Mouse (Mus musculus) right cerebral cortex, postnatal 25 days (tissue): ENCODE data around the gene Wnt3.

Experiments used
- DNase-seq: peaks from one replicate; pipeline ENCODE4 v3.0.0; 2022

The Wnt3 gene

GRCm38 (mm10) chr11:103774228-103774530 is 229 bp downstream of the Wnt3 start:
- no peak for DNase-seq

DNA sequence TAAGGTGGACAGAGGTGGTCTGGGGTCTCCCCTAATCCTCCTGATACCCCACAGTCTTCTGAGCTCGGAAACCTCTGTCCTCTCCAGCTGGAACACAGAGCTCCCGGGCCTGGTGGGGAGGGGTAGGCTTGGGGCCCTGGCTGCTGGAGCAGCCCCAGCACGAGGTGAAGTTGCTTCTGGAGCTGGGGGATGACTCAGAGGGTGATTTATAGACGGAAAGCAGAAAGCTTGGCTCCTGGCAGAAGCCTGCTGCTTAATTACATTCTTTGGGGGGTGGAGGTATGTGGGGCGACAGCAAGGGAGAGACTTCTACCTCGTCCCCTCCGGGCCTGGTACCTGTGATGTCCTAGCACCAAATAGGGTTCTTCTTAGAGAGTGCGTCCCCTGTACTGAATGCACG is 6.2 kb downstream of the Wnt3 start:
- DNase-seq, result no peak

- no peak for DNase-seq
These were observed 16.0 kb downstream of the Wnt3 start for GRCm38 (mm10) chr11:103789951-103790350.

DNA sequence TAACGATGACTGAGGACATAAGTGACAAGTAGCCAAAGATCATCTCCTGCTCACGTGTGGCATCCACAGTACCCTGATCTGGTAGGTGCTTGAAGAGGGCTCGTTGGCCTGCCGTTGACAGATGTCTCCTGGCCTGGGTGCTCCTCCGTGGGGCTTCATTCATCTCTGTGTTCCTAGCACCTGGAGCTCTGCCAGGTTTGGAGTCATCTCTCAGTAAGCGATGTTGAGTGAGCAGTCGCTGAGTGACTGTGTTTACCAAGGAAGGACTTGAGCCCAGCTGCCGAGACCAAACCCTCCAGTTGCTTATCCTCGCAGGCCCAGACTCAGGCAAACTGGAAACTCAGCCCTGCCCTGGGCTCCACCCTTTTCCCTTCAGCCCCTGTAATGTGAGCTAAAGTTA is 27.2 kb downstream of the Wnt3 start:
- no peak for DNase-seq

DNA sequence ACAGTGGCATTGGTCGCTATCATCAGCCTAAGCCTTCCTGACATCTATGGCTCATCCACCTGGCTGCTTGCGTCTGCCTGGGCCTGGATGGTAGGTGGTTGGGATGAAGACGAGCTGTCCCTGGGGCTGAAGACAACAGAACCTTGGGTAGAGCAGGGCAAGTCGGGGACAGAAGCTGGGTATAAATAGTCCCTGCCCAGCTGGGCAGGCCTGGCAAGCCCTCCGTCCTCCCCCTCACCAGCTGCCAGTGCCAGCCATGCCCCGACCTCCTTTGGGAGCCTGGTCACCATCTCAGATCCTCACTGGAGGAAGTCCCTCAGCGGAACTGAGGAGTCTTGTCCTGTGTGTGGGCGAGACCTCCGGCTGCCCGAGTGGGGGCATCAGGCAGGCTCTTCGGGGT is 30.2 kb downstream of the Wnt3 start:
- no peak for DNase-seq

DNA sequence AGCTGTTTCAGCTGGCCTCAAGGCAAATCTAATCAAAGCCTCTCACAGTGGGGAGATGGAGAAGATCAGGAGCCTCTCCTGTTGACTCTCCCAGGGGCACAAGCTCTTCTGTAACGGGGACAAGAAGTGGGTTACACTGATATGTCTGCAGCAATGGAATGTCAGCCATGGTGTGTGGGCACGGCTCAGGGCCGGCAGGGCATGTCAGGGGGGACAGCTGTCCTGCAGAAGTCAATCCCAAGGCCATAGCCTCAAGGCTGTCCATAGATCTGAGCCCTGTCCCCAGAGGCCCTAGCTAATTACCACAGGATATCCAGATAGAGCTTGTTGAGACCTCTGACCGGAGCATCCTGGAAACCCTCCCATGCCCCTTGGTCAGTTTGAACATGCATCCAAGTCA is 30.9 kb downstream of the Wnt3 start:
- DNase-seq, result no peak

DNA sequence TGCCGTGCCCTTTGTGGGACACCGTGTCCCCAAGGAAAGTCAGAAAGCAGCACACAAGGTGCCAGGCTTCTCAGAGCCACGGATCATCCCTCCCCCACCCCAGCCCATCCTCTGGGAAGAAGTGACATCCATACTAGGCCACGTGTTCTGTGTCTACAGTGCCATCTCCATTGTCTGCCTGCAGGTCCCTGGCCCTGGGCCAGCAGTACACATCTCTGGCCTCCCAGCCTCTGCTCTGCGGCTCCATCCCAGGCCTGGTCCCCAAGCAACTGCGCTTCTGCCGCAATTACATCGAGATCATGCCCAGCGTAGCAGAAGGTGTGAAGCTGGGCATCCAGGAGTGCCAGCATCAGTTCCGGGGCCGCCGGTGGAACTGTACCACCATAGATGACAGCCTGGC is 34.0 kb downstream of the Wnt3 start:
- DNase-seq, result no peak

GRCm38 (mm10) chr11:103808771-103809610 is 35.0 kb downstream of the Wnt3 start:
- DNase-seq, result no peak

GRCm38 (mm10) chr11:103809611-103810598 is 36.0 kb downstream of the Wnt3 start:
- DNase-seq, result peak; percentile 27

DNA sequence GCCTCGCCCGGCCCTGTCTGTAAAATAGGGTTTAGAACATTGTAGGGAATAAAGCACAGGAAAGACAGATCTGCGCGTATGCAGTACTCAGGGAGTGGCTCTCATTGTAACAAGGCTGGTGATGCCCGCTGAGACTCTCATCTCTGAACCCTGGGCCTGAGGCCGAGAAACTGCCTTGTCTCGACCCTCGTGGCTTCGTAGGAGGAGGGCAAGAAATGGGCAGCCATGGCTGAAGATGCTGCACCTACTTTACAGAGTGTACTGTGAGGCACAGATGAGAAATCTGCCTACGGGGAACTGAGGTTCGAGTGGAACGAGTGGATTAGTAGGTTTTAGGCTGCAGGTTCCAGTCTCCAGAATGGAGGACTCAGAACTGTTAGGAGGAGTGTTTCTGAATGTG is 36.7 kb downstream of the Wnt3 start:
- no peak for DNase-seq

GRCm38 (mm10) chr11:103811246-103811645 is 37.3 kb downstream of the Wnt3 start:
- peak; percentile 64 for DNase-seq

GRCm38 (mm10) chr11:103814808-103815207 is 40.9 kb downstream of the Wnt3 start:
- no peak for DNase-seq

DNA sequence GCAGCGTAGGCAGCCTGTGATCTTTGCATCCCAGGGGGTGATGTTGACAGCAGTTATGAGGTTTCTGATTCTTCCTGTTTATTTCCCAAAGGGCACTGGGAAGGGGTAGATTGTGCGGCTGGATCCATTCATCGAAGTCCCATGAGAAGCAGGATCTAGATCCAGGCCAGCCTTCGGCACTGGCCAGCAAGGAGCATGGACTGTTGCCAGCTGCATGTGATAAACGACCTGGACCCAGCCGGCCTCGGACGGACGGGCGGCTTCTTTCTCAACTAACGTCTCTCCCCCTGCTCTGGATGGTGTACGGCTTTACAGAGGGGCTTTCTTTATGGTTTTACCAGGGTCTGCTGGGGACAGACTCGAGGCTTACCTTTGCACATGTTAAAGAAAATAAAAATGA is 42.0 kb downstream of the Wnt3 start:
- DNase-seq, result no peak

GRCm38 (mm10) chr11:103816719-103817118 is 42.8 kb downstream of the Wnt3 start:
- no peak for DNase-seq

GRCm38 (mm10) chr11:103827201-103827600 is 53.3 kb downstream of the Wnt3 start:
- DNase-seq, result no peak

DNA sequence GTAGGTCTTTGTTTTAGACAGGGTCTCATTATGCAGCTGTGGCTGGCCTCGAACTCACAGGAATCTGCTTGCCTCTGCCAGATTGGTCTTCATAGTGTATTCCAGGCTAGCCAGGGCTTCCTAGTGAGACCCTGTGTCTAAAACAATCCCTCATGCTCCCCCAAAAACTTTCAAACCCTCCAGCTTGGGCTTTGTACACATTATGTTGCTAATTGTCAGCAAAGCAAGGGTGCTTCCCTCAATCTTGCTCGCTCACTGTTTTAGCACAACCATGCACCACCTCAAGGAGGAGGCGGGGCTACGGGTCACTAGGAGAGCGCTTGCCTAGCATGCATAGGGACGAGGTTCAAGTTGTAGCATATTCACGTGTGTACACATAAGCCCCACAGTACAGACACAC is 54.9 kb downstream of the Wnt3 start:
- DNase-seq, result no peak

- no peak for DNase-seq
These were observed 56.0 kb downstream of the Wnt3 start for GRCm38 (mm10) chr11:103829956-103830355.

DNA sequence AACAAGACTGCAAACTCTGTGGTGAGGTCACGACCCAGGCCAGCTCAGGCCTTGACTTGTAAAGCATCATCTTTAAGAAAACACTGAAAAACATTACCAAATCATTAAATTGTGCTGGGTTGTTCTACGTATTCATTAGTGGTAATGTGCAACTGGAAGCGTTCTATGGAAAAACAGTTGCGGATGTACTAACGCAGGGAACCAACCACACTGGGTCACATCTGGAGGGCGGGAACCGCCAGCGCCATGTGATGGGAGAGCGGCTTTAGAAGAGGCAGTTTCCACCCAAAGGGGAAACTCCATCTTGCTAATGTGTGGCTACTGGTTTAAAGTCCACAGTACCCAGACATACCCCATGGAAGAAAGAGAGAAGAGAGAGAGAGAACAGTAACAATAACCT is 56.5 kb downstream of the Wnt3 start:
- no peak for DNase-seq

DNA sequence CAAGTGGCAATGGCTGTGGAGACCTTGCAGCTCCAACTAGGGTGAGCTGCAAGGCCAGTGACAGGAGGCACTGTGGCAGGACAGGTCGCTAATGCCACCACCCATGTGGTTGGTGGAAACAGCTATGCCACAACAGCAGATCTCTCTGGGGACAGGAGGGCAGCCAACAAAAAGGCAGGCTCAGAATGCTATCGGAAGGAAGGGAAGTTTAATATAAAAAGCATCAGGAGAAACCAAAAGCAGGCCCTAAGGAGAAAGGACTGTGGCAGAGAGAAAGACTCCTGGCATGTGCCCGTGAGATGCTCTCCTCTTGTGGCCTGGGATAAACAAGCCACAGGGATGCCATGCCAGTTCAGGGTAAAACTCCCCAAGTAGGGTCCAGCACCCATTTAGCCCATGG is 57.8 kb downstream of the Wnt3 start:
- no peak for DNase-seq

GRCm38 (mm10) chr11:103832331-103832730 is 58.4 kb downstream of the Wnt3 start:
- no peak for DNase-seq

DNA sequence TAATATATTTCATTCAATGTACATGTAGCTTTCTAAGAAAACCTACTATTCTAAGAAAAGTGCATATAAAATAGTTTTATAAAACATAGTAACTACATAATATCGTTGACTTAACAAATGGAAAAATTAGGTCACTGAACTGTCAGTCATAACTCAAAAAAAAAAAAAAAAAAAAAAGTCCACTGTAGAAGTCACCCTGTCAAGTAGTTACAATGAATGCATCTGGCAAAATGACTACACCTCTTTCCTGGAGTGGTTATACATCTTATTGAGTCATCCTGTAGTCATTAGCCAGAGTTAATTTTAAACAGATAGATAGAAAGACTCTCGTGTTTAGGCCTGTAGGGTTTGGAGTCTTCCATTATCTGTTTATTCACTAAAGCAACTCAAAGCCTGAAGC is 65.0 kb downstream of the Wnt3 start:
- DNase-seq, result no peak

DNA sequence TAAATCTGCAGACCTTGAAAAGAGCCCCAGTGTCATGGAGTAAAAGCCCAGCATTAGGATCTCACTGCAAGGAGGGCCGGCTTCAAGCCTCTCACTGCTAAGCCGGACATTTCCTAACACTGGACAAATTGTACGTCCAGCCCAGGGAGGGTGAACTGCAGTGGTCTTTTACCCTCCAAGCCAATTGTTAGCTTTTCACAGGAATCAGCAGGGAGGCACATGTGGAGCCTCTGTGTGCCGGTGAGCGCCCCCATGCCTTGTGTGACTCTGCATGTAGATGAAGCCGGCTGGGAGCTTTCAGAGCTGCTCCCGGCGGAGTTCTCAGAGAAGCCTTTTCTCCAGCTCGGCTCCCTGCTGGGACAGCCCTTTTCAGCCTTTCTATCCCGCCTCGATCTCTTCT is 66.9 kb downstream of the Wnt3 start:
- no peak for DNase-seq

DNA sequence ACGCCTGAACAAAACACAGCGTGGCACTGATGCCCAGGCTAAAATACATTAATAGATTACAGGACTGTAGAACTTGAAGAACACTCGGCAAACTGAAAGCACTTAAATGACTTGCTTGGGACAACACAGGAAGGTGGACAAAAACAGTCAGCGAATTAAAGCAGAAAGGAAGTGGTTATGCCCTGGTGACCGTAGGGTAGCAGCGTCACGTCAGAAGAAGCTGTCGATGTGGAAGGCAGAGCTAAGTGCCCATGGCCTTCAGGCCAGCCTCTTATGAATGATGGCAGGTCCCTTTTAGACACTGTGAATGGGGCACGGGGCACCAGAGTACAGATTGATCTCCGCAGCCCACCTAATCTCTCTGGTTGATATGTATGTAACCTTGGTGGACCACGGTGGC is 74.3 kb downstream of the Wnt3 start:
- no peak for DNase-seq
